Mouse (Mus musculus): ENCODE data around the gene Cnbp. TPM values are rescaled to one million over a fixed set of nuclear protein-coding genes. Genes with fewer than 3 reads are reported as not detected.

Gene Cnbp
- polyA plus RNA-seq, 1 experiment: 184 TPM

GRCm38 (mm10) chr6:87810713-87811669 lies 39.9 kb downstream of the Cnbp start:
- H3K27me3 ChIP-seq (replicated peaks; ENCODE audit: control insufficient read depth, insufficient read depth, low read length): no peaks in the 10 kb centered on the region
- no peaks in the 10 kb centered on the region for H3K36me3 ChIP-seq (ENCODE audit: control insufficient read depth, insufficient read depth, low read length)
- peak; percentile 90 for DNase-seq
- H3K27ac ChIP-seq (ENCODE audit: insufficient read depth, low read depth, low read length): peak overlapping the region; percentile 83
- under 1% methylated on average over 77 of the region's 77 CpGs for WGBS
- no peak for TF ChIP-seq CTCF (conservative IDR thresholded peaks at IDR 0.05; ENCODE audit: insufficient read depth, insufficient read length, low read depth, low read length)
- no peak for TF ChIP-seq POLR2A (IDR thresholded peaks at IDR 0.05; ENCODE audit: low read depth, low read length)
- peaks cover 12% of the 10 kb centered on the region for H3K4me1 ChIP-seq (ENCODE audit: control insufficient read depth, insufficient read depth, low read length)
- peak overlapping the region; percentile 61 for H3K4me3 ChIP-seq (ENCODE audit: insufficient read depth, low read depth, low read length)

GRCm38 (mm10) chr6:87810311-87810710 lies 40.6 kb downstream of the Cnbp start:
- WGBS: 18% methylated on average over 6 of the region's 6 CpGs
- peaks cover 16% of the 10 kb centered on the region for H3K4me1 ChIP-seq (ENCODE audit: control insufficient read depth, insufficient read depth, low read length)
- H3K36me3 ChIP-seq (ENCODE audit: control insufficient read depth, insufficient read depth, low read length): no peaks in the 10 kb centered on the region
- TF ChIP-seq POLR2A (IDR thresholded peaks at IDR 0.05; ENCODE audit: low read depth, low read length): no peak
- TF ChIP-seq CTCF (conservative IDR thresholded peaks at IDR 0.05; ENCODE audit: insufficient read depth, insufficient read length, low read depth, low read length): no peak
- H3K27ac ChIP-seq (ENCODE audit: insufficient read depth, low read depth, low read length): peak overlapping the region; percentile 83
- H3K27me3 ChIP-seq (replicated peaks; ENCODE audit: control insufficient read depth, insufficient read depth, low read length): no peaks in the 10 kb centered on the region
- H3K4me3 ChIP-seq (ENCODE audit: insufficient read depth, low read depth, low read length): peak overlapping the region; percentile 61
- no peak for DNase-seq

GRCm38 (mm10) chr6:87809651-87810161 lies 41.2 kb downstream of the Cnbp start:
- no peak overlapping the region for H3K4me3 ChIP-seq (ENCODE audit: insufficient read depth, low read depth, low read length)
- TF ChIP-seq CTCF (conservative IDR thresholded peaks at IDR 0.05; ENCODE audit: insufficient read depth, insufficient read length, low read depth, low read length) (no peak), POLR2A (IDR thresholded peaks at IDR 0.05; ENCODE audit: low read depth, low read length) (no peak)
- no peaks in the 10 kb centered on the region for H3K36me3 ChIP-seq (ENCODE audit: control insufficient read depth, insufficient read depth, low read length)
- peak; percentile 49 for DNase-seq
- WGBS: 54% methylated on average over 6 of the region's 6 CpGs
- peaks cover 16% of the 10 kb centered on the region for H3K4me1 ChIP-seq (ENCODE audit: control insufficient read depth, insufficient read depth, low read length)
- H3K27me3 ChIP-seq (replicated peaks; ENCODE audit: control insufficient read depth, insufficient read depth, low read length): no peaks in the 10 kb centered on the region
- no peak overlapping the region for H3K27ac ChIP-seq (ENCODE audit: insufficient read depth, low read depth, low read length)

- TF ChIP-seq CTCF (conservative IDR thresholded peaks at IDR 0.05; ENCODE audit: insufficient read depth, insufficient read length, low read depth, low read length) (no peak), POLR2A (IDR thresholded peaks at IDR 0.05; ENCODE audit: low read depth, low read length) (no peak)
- H3K4me1 ChIP-seq (ENCODE audit: control insufficient read depth, insufficient read depth, low read length): peaks cover 16% of the 10 kb centered on the region
- no peaks in the 10 kb centered on the region for H3K27me3 ChIP-seq (replicated peaks; ENCODE audit: control insufficient read depth, insufficient read depth, low read length)
- no peak overlapping the region for H3K27ac ChIP-seq (ENCODE audit: insufficient read depth, low read depth, low read length)
- no peak overlapping the region for H3K4me3 ChIP-seq (ENCODE audit: insufficient read depth, low read depth, low read length)
- 85% methylated on average over 2 of the region's 2 CpGs for WGBS
- no peaks in the 10 kb centered on the region for H3K36me3 ChIP-seq (ENCODE audit: control insufficient read depth, insufficient read depth, low read length)
- no peak for DNase-seq
Observed at GRCm38 (mm10) chr6:87809144-87809543, 41.8 kb downstream of the Cnbp start.

- Histone ChIP-seq H3K27me3 (replicated peaks; ENCODE audit: control insufficient read depth, insufficient read depth, low read length) (no peaks in the 10 kb centered on the region), H3K27ac (ENCODE audit: insufficient read depth, low read depth, low read length) (peak overlapping the region; percentile 2; the same call in 1 of the 2 replicates), H3K4me1 (ENCODE audit: control insufficient read depth, insufficient read depth, low read length) (peaks cover 16% of the 10 kb centered on the region), H3K36me3 (ENCODE audit: control insufficient read depth, insufficient read depth, low read length) (no peaks in the 10 kb centered on the region), H3K4me3 (ENCODE audit: insufficient read depth, low read depth, low read length) (no peak overlapping the region)
- no peak for TF ChIP-seq POLR2A (IDR thresholded peaks at IDR 0.05; ENCODE audit: low read depth, low read length)
- no peak for TF ChIP-seq CTCF (conservative IDR thresholded peaks at IDR 0.05; ENCODE audit: insufficient read depth, insufficient read length, low read depth, low read length)
- WGBS: 37% methylated on average over 3 of the region's 3 CpGs
- peak; percentile 60 for DNase-seq
Observed at GRCm38 (mm10) chr6:87808521-87808920, 42.4 kb downstream of the Cnbp start.

- peaks cover 16% of the 10 kb centered on the region for H3K4me1 ChIP-seq (ENCODE audit: control insufficient read depth, insufficient read depth, low read length)
- peak overlapping the region; percentile 2; the same call in 1 of the 2 replicates for H3K27ac ChIP-seq (ENCODE audit: insufficient read depth, low read depth, low read length)
- TF ChIP-seq POLR2A (IDR thresholded peaks at IDR 0.05; ENCODE audit: low read depth, low read length) (no peak), CTCF (conservative IDR thresholded peaks at IDR 0.05; ENCODE audit: insufficient read depth, insufficient read length, low read depth, low read length) (no peak)
- no peaks in the 10 kb centered on the region for H3K27me3 ChIP-seq (replicated peaks; ENCODE audit: control insufficient read depth, insufficient read depth, low read length)
- 67% methylated on average over 4 of the region's 4 CpGs for WGBS
- H3K4me3 ChIP-seq (ENCODE audit: insufficient read depth, low read depth, low read length): no peak overlapping the region
- no peaks in the 10 kb centered on the region for H3K36me3 ChIP-seq (ENCODE audit: control insufficient read depth, insufficient read depth, low read length)
- DNase-seq: no peak
Observed at GRCm38 (mm10) chr6:87807735-87808440, 43.0 kb downstream of the Cnbp start.

All from kidney, adult 2 months (tissue).